Mouse (Mus musculus): ENCODE measurements around the gene Plppr4.

Plppr4 gene

GRCm38 (mm10) chr3:117294308-117294925, 66.3 kb downstream of the Plppr4 start:
- no peak for DNase-seq (ENCODE audit: low read depth, low spot score)
